Mouse (Mus musculus) G1E (cell line): ENCODE data around the gene Gm45716.

Experiments used
- CTCF ChIP-seq: IDR thresholded peaks from 2 replicates; pipeline ENCODE4 v1.5.1; 2012; ENCODE audit warnings: low read depth, low read length, inconsistent platforms, mixed read lengths
- POLR2AphosphoS5 ChIP-seq: IDR thresholded peaks from 2 replicates; pipeline ENCODE4 v1.6.1; 2012; ENCODE audit warnings: low read depth, low read length, inconsistent platforms; ENCODE audit not compliant: insufficient replicate concordance
- TAL1 ChIP-seq: conservative IDR thresholded peaks from 2 replicates; pipeline ENCODE4 v1.6.1; 2012; ENCODE audit warnings: low read depth, low read length, inconsistent platforms, mixed read lengths

DNA sequence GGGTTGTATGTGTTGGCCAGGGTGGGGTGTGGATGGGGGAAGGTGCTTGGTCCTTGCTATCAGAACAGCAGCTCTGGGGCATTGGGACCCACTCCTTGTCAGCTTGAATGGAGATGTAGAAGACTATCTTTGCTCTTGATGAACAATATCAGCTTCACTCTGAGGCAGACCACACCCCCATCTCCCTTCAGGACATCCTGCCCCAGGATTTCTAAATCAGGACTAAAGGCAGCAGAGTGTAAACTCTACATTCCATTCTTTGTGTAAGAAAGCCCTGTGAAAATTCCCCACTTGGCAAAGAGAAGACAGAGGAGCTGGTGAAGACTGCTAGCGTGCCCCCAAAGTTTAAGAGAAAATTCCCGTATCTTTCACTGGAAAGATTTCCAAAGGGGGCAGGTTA lies 43.2 kb downstream of the Gm45716 start:
- no peak for TF ChIP-seq TAL1
- no peak for TF ChIP-seq CTCF
- no peak for TF ChIP-seq POLR2AphosphoS5
